Mouse (Mus musculus) midbrain, embryonic 12.5 days (tissue): ENCODE measurements around the gene Foxb1. TPM values are rescaled to one million over a fixed set of nuclear protein-coding genes. Genes with fewer than 3 reads are reported as not detected.

ENCODE experiments used
- ATAC-seq: fragments of 200-750 bp; cut with Nextera tagmentation; 2 replicates; pipeline ENCODE4 v1.8.0; 2017; ENCODE audit warnings: low read depth, moderate TSS enrichment, moderate library complexity; ENCODE audit not compliant: low FRiP score
- H3K27ac ChIP-seq: fragments of 300-500 bp; sonication (generic); replicated peaks from 2 replicates; pipeline ENCODE4 v1.5.1; 2016; ENCODE audit warnings: mild to moderate bottlenecking
- H3K27me3 ChIP-seq: fragments of 300-500 bp; sonication (generic); 2 replicates; pipeline ENCODE4 v1.6.1; 2016; ENCODE audit warnings: mild to moderate bottlenecking
- H3K36me3 ChIP-seq: fragments of 300-500 bp; sonication (generic); 2 replicates; pipeline ENCODE4 v1.6.1; 2016
- H3K4me1 ChIP-seq: fragments of 300-500 bp; sonication (generic); 2 replicates; pipeline ENCODE4 v1.6.1; 2016
- H3K4me2 ChIP-seq: fragments of 300-500 bp; sonication (generic); replicated peaks from 2 replicates; pipeline ENCODE4 v1.6.1; 2016; ENCODE audit warnings: mild to moderate bottlenecking, moderate library complexity
- H3K4me3 ChIP-seq: fragments of 300-500 bp; sonication (generic); 2 replicates; pipeline ENCODE4 v1.5.1; 2016; ENCODE audit warnings: mild to moderate bottlenecking
- H3K9ac ChIP-seq: fragments of 300-500 bp; sonication (generic); replicated peaks from 2 replicates; pipeline ENCODE4 v1.6.1; 2016; ENCODE audit warnings: mild to moderate bottlenecking, moderate library complexity
- H3K9me3 ChIP-seq: fragments of 300-500 bp; sonication (generic); 2 replicates; pipeline ENCODE4 v1.6.1; 2016; ENCODE audit warnings: mild to moderate bottlenecking
- WGBS: fragments of 180-500 bp; shearing (Covaris S2); methylation state at CpG from one replicate; pipeline ENCODE4 v1.1.7; 2016; 5-methylcytosine and 5-hydroxymethylcytosine counted together
- polyA plus RNA-seq: library from polyadenylated mRNA; unstranded; fragments of >200 nt; fragmentation: Nextera tagmentation; extraction: Ambion mirVana; gene quantifications from 2 replicates; pipeline ENCODE4 v1.2.1, GENCODE M21; 2016

The Foxb1 gene
- 7.3 and 8.0 TPM in 2 replicates for polyA plus RNA-seq

DNA sequence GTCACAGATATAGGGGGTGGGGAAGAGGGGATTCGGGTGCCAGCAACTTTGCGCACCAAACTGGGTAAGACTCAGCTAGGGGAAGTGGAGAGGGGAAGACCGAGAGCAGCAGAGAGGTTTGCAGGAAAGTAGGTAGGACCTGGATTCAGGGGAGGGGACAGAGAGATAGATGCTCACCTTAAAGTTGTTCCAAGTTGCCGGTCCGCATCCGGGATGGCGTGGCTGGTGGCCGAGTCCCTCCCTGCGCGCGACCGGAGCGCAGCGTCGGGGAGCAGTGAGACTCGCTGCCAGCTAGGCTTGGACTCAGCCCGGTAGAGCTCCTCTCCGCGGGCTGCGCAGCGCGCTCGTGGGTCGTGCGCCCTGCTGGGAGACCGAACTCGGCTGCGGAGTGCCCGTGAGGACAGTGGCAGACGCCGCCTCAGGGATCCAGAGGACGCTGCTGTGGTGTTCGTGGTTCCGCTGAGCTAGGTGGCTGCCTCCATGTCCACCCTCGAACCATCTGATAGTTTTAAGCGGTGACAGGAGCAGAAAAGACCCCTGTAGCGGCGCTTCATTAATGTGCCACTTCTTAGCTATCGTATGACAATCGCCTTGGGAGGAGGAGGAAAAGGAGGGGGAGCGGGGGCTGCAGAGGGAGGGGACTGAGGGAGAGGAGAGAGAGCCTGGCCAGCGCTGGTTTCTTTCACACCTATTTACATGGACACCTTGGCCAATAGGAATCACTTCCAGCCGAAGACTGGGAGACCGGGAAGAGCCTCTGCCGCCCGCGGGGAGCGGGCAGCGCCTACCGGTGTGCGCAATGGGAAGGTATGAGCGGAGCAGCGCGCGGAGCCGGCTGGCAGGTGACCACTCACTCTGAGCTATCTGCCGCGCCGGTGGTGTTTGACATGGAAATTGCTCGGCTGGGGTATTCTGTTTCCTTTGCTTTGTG lies at the start of gene Foxb1:
TSS of gene Foxb1 (minus strand) at position 570 of the 931 bp plus-strand sequence.
- Histone ChIP-seq H3K27ac (peak within 1 kb of the TSS; percentile 64), H3K36me3 (no peaks in the 10 kb centered on the region), H3K4me1 (peaks cover 77% of the 10 kb centered on the region), H3K4me2 (peak within 1 kb of the TSS; percentile 71), H3K9me3 (no peaks in the 10 kb centered on the region), H3K27me3 (peaks cover 88% of the 10 kb centered on the region), H3K9ac (peak within 1 kb of the TSS; percentile 73), H3K4me3 (peak within 1 kb of the TSS; percentile 57)
- ATAC-seq = peak; percentile 38; the same call in 1 of the 2 replicates
- WGBS = under 1% methylated on average over 60 of the region's 60 CpGs

DNA sequence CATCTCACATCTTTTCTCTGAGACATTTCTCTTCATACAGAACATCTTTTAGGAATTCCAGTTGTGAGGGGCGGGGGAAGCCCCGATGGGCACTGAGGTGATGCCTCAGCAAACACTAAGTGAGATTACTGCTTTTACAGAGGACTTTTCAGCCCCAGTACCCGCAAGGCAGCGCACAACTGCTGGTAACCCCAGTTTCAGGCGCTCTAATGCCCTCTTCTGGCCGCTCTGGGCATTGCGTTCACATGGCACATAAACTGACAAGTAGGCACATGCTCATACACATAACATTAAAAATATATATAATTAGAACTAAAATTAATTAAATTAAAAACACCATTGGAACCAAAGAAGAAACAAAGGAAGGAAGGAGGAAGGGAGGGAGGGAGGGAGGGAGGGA lies 29.8 kb upstream of the Foxb1 start:
- H3K9ac ChIP-seq = no peak overlapping the region
- H3K27ac ChIP-seq = no peak overlapping the region
- no peak for ATAC-seq
- H3K9me3 ChIP-seq = no peaks in the 10 kb centered on the region
- peaks cover under 1% of the 10 kb centered on the region; the same call in 1 of the 2 replicates for H3K27me3 ChIP-seq
- no peaks in the 10 kb centered on the region for H3K36me3 ChIP-seq
- 62% methylated on average over 7 of the region's 7 CpGs for WGBS
- no peaks in the 10 kb centered on the region for H3K4me1 ChIP-seq
- H3K4me2 ChIP-seq = no peak overlapping the region
- no peak overlapping the region for H3K4me3 ChIP-seq

DNA sequence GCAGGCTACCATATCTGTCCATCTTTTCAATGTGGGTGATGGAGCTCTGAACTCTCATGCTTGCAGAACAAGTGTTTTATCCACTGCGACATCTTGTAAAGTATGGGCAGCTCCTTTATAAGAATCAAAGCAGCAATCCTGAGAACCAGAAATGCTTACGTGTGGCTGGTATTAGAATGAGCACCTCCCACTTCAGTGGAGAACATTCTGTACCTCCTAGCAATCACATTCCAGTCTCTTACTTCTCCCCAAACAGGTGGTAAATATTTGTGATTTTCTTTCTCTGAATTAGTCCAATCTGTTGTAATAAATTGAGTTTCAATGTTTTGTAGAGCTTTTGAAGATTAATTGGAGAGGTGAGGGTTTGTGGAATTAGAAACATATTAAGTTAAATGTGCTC lies 19.3 kb upstream of the Foxb1 start:
- no peak overlapping the region for H3K27ac ChIP-seq
- no peak for ATAC-seq
- no peaks in the 10 kb centered on the region for H3K4me1 ChIP-seq
- H3K27me3 ChIP-seq = peaks cover 13% of the 10 kb centered on the region
- no peaks in the 10 kb centered on the region for H3K9me3 ChIP-seq
- 84% methylated on average over 2 of the region's 2 CpGs for WGBS
- no peaks in the 10 kb centered on the region for H3K36me3 ChIP-seq
- no peak overlapping the region for H3K4me3 ChIP-seq
- no peak overlapping the region for H3K9ac ChIP-seq
- no peak overlapping the region for H3K4me2 ChIP-seq

DNA sequence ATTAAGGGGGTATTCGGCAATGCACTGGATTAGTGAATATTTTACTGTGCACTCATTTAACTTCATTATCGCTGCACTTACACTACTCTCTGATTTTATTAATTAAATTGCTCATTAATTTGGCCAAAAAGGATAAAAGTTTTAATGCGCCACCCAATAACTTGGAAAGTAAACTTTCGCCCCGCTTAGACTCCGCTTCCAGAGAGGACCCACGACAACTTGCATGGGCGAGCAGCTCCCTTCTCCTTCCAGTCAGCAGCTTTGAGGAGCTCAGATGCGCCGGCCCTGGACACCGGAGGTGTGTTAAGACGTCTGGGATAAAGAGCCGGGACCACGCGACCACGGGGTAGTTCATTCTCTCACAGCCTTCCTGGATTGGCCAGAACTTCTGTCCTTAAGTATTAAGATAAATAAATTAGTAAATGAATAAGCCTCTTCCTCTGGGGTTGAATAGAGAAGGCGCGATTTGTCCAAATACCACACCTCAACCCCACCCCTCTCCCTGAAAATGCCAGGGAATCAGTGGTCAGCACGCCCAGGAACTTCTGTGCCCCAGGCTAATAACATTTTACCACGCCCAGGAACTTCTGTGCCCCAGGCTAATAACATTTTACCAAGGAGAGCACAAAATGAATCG lies 9.3 kb upstream of the Foxb1 start:
- no peak for ATAC-seq
- Histone ChIP-seq H3K36me3 (no peaks in the 10 kb centered on the region), H3K9me3 (no peaks in the 10 kb centered on the region), H3K27me3 (peaks cover 82% of the 10 kb centered on the region), H3K4me1 (peaks cover 49% of the 10 kb centered on the region), H3K4me2 (peak overlapping the region; percentile 71), H3K9ac (no peak overlapping the region), H3K4me3 (no peak overlapping the region), H3K27ac (no peak overlapping the region)
- 5% methylated on average over 21 of the region's 21 CpGs for WGBS

DNA sequence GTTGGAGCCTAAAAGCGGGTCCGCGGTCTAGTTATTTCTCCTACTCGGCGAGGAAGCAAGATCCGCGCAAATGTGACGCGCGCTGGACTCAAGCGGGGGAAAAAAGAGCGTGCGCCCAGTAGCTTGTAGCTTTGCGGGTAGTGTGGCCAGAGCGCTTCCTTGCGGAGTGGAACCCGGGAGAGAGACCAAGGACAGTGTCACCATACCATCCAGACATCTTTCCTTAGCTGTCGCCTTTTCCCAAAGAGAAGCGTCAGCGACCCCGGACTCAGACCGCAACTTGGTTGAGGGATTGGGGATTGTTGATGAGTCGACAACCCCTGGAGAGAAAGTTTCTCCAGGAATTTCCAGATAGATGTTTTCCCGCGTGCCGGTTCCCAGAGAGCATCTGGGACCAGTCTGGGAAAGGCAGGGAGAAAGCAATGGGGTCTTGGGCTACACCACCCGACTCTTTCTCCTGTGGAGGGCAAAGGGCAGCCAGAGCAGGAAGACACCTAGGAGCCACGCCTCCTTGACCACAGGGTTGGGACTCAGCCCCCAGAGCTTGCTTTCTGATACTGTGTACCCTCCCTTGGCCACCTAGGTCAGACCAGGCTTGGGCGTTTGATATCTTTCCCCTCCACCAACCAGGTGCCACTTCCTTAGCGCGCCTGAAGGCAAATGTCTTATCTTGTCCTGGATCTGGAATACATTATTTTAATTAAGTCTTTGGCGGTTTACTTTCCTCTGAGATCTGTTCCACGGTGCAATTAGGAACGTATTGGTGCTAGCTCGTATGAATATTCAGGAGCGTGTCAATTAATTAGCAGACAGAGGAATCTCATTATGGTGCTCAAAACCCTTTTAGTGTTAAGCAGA lies 8.6 kb upstream of the Foxb1 start:
- under 1% methylated on average over 36 of the region's 36 CpGs for WGBS
- H3K4me2 ChIP-seq = peak overlapping the region; percentile 71
- no peak overlapping the region for H3K27ac ChIP-seq
- no peaks in the 10 kb centered on the region for H3K36me3 ChIP-seq
- peaks cover 56% of the 10 kb centered on the region for H3K4me1 ChIP-seq
- no peak for ATAC-seq
- peak overlapping the region; percentile 27 for H3K4me3 ChIP-seq
- peaks cover 85% of the 10 kb centered on the region for H3K27me3 ChIP-seq
- no peak overlapping the region for H3K9ac ChIP-seq
- no peaks in the 10 kb centered on the region for H3K9me3 ChIP-seq

DNA sequence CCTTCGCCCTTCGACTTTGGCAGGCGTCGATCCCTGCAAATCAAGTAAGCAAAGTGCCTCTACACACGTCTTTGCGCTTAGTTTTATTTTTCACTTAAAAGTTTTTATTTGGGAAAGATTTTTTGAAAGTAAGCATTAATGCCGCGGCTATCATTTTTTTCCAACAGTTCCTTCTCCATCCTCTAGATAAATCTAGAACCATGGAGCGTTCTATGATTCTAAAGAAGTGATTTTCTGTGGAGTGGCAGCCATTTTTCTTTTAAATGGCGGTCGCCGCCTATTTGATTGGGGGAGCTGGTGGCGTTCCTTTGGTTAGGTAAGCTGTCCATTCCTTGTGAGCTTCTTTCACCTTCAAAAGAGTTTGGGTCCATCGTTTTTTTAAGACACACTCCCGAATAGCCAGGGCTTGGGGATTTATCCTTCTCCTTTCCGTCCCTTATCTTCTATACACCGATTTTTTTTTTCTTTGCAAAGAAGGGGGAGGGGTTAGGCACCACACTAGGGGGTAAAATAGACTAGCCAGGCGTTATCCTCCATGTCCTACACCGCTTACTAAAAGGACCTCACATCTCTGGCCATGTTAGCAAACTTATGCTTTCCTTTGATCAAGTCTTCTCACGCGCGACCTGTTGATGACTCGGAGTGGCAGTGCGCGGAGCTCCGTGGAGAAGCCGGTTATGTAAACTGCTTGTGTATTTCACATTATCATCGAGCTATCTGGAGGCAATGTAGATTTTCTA lies 7.6 kb upstream of the Foxb1 start:
- Histone ChIP-seq H3K9me3 (no peaks in the 10 kb centered on the region), H3K36me3 (no peaks in the 10 kb centered on the region), H3K27me3 (peaks cover 87% of the 10 kb centered on the region), H3K27ac (no peak overlapping the region), H3K9ac (peak overlapping the region; percentile 17; the same call in 1 of the 2 replicates), H3K4me3 (peak overlapping the region; percentile 27), H3K4me1 (peaks cover 58% of the 10 kb centered on the region), H3K4me2 (peak overlapping the region; percentile 71)
- WGBS = under 1% methylated on average over 28 of the region's 28 CpGs
- no peak for ATAC-seq

DNA sequence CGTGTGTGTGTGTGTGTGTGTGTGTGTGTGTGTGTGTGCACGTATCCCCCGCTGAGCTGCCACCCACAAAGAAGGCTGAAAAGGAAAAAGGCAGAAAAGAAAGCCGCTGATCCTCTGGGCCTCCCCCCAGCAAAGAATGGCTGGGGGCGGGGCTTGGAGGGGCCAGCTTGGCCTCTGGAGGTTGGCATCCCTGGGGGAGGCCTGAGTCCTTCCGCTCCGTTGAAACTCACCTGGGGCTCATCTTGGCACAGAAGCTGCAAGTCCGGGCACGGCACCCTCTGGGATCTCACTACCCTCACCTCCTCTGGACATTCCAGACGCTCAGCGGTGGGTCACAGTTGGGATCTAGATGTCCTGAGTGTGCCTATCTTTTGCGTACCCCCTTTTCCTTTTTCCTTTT lies 6.7 kb upstream of the Foxb1 start:
- H3K9me3 ChIP-seq = no peaks in the 10 kb centered on the region
- peak overlapping the region; percentile 27 for H3K4me3 ChIP-seq
- peak overlapping the region; percentile 71 for H3K4me2 ChIP-seq
- ATAC-seq = 0 out of 2 replicates have a peak, but pooled peaks have one; percentile 3
- H3K4me1 ChIP-seq = peaks cover 63% of the 10 kb centered on the region
- H3K9ac ChIP-seq = peak overlapping the region; percentile 17; the same call in 1 of the 2 replicates
- peaks cover 90% of the 10 kb centered on the region for H3K27me3 ChIP-seq
- H3K36me3 ChIP-seq = no peaks in the 10 kb centered on the region
- WGBS = 0% methylated on average over 9 of the region's 12 CpGs
- H3K27ac ChIP-seq = no peak overlapping the region

DNA sequence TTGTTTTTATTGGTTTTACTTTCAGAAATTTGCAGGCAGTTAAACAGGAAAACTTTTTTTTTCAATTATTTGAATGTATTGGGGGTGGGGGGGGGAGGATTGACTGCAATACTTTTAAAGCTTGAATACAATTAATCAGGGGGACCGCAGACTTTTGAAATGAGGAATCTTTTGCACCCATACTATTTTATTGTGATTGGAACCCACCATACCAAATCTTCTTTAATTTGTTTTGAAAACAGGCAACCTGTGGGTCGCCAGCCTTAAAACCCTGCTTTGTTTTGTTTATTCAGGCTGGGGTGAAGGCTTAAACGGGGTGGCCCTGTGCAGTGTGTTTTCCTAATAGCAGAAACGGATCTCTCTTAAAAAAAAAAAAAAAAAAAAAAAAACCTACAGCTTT lies 6.2 kb upstream of the Foxb1 start:
- Histone ChIP-seq H3K27ac (no peak overlapping the region), H3K4me2 (peak overlapping the region; percentile 71), H3K27me3 (peaks cover 89% of the 10 kb centered on the region), H3K9me3 (no peaks in the 10 kb centered on the region), H3K4me1 (peaks cover 67% of the 10 kb centered on the region), H3K9ac (no peak overlapping the region), H3K36me3 (no peaks in the 10 kb centered on the region), H3K4me3 (no peak overlapping the region; the same call in 1 of the 2 replicates)
- ATAC-seq = no peak
- WGBS = under 1% methylated on average over 4 of the region's 4 CpGs

DNA sequence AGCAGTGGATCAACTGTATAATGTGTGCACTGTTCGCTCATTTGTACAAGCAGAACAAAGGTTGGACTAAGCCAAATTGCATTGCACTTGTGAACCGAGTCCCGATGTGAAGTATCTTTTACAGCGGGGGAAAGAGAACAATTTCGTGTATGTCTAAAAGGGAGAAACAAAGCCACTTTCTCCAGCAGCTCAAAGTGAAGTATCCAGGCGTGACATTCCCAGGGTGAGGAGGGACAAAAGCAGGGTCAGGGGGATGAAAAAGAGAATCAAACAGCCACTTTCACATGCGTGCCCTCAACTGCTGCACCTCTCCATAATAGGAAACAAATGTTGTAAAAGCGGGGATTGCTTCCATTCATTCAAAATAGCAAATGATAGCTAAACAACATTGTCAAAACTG lies 5.6 kb upstream of the Foxb1 start:
- Histone ChIP-seq H3K4me2 (peak overlapping the region; percentile 71), H3K9ac (no peak overlapping the region), H3K4me1 (peaks cover 71% of the 10 kb centered on the region), H3K9me3 (no peaks in the 10 kb centered on the region), H3K4me3 (no peak overlapping the region), H3K27ac (peak overlapping the region; percentile 65), H3K36me3 (no peaks in the 10 kb centered on the region), H3K27me3 (peaks cover 89% of the 10 kb centered on the region)
- peak; percentile 55 for ATAC-seq
- WGBS = 0% methylated on average over 8 of the region's 8 CpGs

DNA sequence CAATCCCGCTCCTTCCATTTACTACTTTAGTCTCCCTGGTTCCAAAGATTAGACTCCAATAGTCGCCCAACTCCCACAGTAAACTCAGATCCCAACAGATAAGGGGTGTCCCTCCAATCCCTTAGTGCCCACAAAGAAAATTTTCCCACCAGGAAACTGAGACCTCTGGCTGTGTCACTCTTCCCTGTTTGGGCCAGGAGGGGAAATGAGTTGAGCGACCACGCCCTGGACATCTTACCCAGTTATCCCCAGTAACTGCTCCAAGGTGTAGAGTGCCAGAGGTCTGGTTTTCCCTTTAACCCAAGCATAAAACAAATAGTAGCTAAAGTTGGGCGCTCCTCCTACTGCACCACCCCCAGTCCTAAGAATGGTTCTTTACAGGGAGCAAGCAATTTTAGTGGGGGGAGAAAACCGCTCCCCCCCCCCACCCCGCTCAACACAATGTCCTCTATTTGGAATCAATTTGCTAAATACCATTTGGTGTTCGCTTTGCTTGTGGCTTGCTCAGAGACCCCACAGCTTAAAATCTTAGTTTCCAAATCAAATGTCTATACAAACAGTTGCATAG lies 4.8 kb upstream of the Foxb1 start:
- 3% methylated on average over 8 of the region's 8 CpGs for WGBS
- Histone ChIP-seq H3K27me3 (peaks cover 89% of the 10 kb centered on the region), H3K4me2 (peak overlapping the region; percentile 71), H3K4me3 (peak overlapping the region; percentile 57; the same call in 1 of the 2 replicates), H3K9ac (no peak overlapping the region), H3K4me1 (peaks cover 78% of the 10 kb centered on the region), H3K36me3 (no peaks in the 10 kb centered on the region), H3K27ac (peak overlapping the region; percentile 65; the same call in 1 of the 2 replicates), H3K9me3 (no peaks in the 10 kb centered on the region)
- ATAC-seq = no peak
